Mouse (Mus musculus): Measurements from ENCODE around the gene Pex12.

DNA sequence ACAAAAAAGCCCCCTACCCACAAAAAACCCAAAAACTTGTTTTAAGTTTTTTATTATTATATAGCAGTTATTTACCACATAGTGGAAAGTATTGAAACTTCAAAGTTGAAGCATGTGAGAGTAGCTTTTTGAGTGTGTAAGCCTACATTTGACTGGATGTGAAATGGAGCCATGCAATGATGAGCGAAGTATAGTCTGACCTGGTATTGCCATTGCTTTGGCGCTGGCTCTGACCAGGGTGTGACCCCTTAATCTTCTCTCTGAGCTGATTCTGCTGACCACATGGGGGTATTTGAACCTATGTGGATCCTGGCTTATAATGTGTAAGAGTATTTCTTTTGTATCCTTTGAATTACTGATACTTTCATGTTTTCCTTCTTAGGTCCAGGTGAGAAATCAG, 8.3 kb downstream of the Pex12 start:
- TF ChIP-seq POLR2A (IDR thresholded peaks at IDR 0.05; ENCODE audit: borderline replicate concordance, low read depth, low read length) (no peak), CTCF (IDR thresholded peaks at IDR 0.05; ENCODE audit: low read depth, low read length) (no peak)

Measured in bone marrow macrophage, adult 2 months (primary cell).